Comparison of ENCODE assay signal across 9 mouse cellular contexts in the genomic region with DNA sequence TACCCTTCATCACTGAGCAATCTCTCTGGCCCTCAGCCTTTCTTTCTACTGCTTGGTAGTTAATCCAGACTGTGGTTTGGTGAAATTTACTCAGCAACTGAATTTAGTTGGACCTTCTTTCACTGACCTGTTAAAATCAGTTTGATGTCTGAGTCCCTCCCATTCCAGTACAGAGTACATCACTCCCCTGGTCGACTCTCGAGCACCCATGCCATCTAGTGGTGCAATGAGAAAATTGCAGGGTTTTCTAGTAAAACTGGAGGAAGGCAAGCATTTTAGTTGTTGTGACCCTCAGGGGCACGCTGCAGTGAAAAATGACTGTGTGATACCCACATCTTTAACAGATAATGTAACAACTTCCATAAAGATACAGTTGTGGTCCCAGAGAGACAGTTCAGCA. TPM values are rescaled to one million over a fixed set of nuclear protein-coding genes. Genes with fewer than 3 reads are reported as not detected.
DNase-seq lines count a peak whose midpoint lies in the region; ATAC-seq lines count a peak whose summit lies in the region.
"Had no signal": no experiment of that assay in that cellular context is flagged by ENCODE, and none has a peak within 500 bp of the region (broad histone marks: within the 10 kb centered on the region; RNA-seq: fewer than 3 reads in every experiment).

No protein-coding gene starts in this region.

- H3K4me1 ChIP-seq in embryonic facial prominence, embryonic 15.5 days = peaks cover 21% of the 10 kb centered on the region
- peaks cover 17% of the 10 kb centered on the region for H3K4me1 ChIP-seq in hindbrain, embryonic 14.5 days (replicated peaks; ENCODE audit: control insufficient read depth, insufficient read depth, low read length)
- peaks cover 35% of the 10 kb centered on the region for H3K4me1 ChIP-seq in limb, embryonic 12.5 days (replicated peaks)
- peaks cover 6% of the 10 kb centered on the region for H3K4me1 ChIP-seq in midbrain, embryonic 16.5 days (ENCODE audit: control insufficient read depth, insufficient read depth, low read length)

- no peak overlapping the region for H3K27ac ChIP-seq in embryonic facial prominence, embryonic 15.5 days (replicated peaks)
- no peak overlapping the region for H3K27ac ChIP-seq in hindbrain, embryonic 14.5 days
- H3K27ac ChIP-seq in limb, embryonic 12.5 days = no peak overlapping the region
- H3K27ac ChIP-seq in midbrain, embryonic 16.5 days (ENCODE audit: low read length) = no peak overlapping the region

- ATAC-seq in embryonic facial prominence, embryonic 15.5 days (ENCODE audit: insufficient number of reproducible peaks, low FRiP score, low TSS enrichment, low read depth) = 0 out of 2 replicates have a peak, but pooled peaks have one; percentile 63
- ATAC-seq in hindbrain, embryonic 14.5 days (ENCODE audit: low FRiP score) = peak; percentile 69; the same call in 1 of the 2 replicates
- peak; percentile 77 for ATAC-seq in limb, embryonic 12.5 days (ENCODE audit: insufficient number of reproducible peaks, insufficient read depth, low FRiP score, low TSS enrichment, low read depth)
- peak; percentile 76; the same call in 1 of the 2 replicates for ATAC-seq in midbrain, embryonic 16.5 days

- peak; percentile 15 for DNase-seq in ovary, postnatal 36 days (ENCODE audit: low spot score)
- no peak for DNase-seq in ovary, adult 18-20 months (ENCODE audit: low spot score)
- DNase-seq in adrenal gland, postnatal 25 days = peak; percentile 30
- peak; percentile 78 for DNase-seq in hindbrain, embryonic 14.5 days (ENCODE audit: low spot score)
- peak; percentile 48 for DNase-seq in yolk sac, embryonic 10.5 days (ENCODE audit: low spot score)

- H3K4me2 ChIP-seq in embryonic facial prominence, embryonic 15.5 days (replicated peaks) = no peak overlapping the region
- H3K4me2 ChIP-seq in hindbrain, embryonic 14.5 days (replicated peaks) = no peak overlapping the region
- H3K4me2 ChIP-seq in limb, embryonic 12.5 days = no peak overlapping the region
- H3K4me2 ChIP-seq in midbrain, embryonic 16.5 days (ENCODE audit: low read length) = no peak overlapping the region

- H3K9ac ChIP-seq in embryonic facial prominence, embryonic 15.5 days = no peak overlapping the region
- H3K9ac ChIP-seq in hindbrain, embryonic 14.5 days = no peak overlapping the region
- H3K9ac ChIP-seq in limb, embryonic 12.5 days (replicated peaks) = no peak overlapping the region
- H3K9ac ChIP-seq in midbrain, embryonic 16.5 days (ENCODE audit: low read depth, low read length) = no peak overlapping the region

- no peaks in the 10 kb centered on the region for H3K27me3 ChIP-seq in embryonic facial prominence, embryonic 15.5 days
- H3K27me3 ChIP-seq in hindbrain, embryonic 14.5 days (ENCODE audit: control insufficient read depth, insufficient read depth, low read length) = no peaks in the 10 kb centered on the region
- H3K27me3 ChIP-seq in limb, embryonic 12.5 days = no peaks in the 10 kb centered on the region
- no peaks in the 10 kb centered on the region for H3K27me3 ChIP-seq in midbrain, embryonic 16.5 days (ENCODE audit: control insufficient read depth, insufficient read depth, low read depth, low read length)

- no peaks in the 10 kb centered on the region for H3K9me3 ChIP-seq in embryonic facial prominence, embryonic 15.5 days (replicated peaks)
- no peaks in the 10 kb centered on the region for H3K9me3 ChIP-seq in hindbrain, embryonic 14.5 days (ENCODE audit: control insufficient read depth, low read length)
- no peaks in the 10 kb centered on the region for H3K9me3 ChIP-seq in limb, embryonic 12.5 days
- no peaks in the 10 kb centered on the region for H3K9me3 ChIP-seq in midbrain, embryonic 16.5 days (replicated peaks; ENCODE audit: control insufficient read depth, low read length, poor library complexity, severe bottlenecking)

- H3K36me3 ChIP-seq in embryonic facial prominence, embryonic 15.5 days = no peaks in the 10 kb centered on the region
- no peaks in the 10 kb centered on the region for H3K36me3 ChIP-seq in hindbrain, embryonic 14.5 days (replicated peaks; ENCODE audit: control insufficient read depth, insufficient read depth)
- no peaks in the 10 kb centered on the region for H3K36me3 ChIP-seq in limb, embryonic 12.5 days
- no peaks in the 10 kb centered on the region for H3K36me3 ChIP-seq in midbrain, embryonic 16.5 days (ENCODE audit: control insufficient read depth, insufficient read depth, low read length)

- no peak overlapping the region for H3K4me3 ChIP-seq in embryonic facial prominence, embryonic 15.5 days (replicated peaks)
- no peak overlapping the region for H3K4me3 ChIP-seq in hindbrain, embryonic 14.5 days (replicated peaks; ENCODE audit: low read length)
- no peak overlapping the region for H3K4me3 ChIP-seq in limb, embryonic 12.5 days (replicated peaks)
- no peak overlapping the region for H3K4me3 ChIP-seq in midbrain, embryonic 16.5 days (ENCODE audit: low read depth, low read length)
- H3K4me3 ChIP-seq: erythroblast, embryonic 14.5 days had no signal

- WGBS in embryonic facial prominence, embryonic 15.5 days = 10% methylated on average over 3 of the region's 3 CpGs
- 14% methylated on average over 3 of the region's 3 CpGs for WGBS in hindbrain, embryonic 14.5 days
- WGBS in limb, embryonic 12.5 days = 13% methylated on average over 3 of the region's 3 CpGs
- WGBS in midbrain, embryonic 16.5 days = 17% methylated on average over 3 of the region's 3 CpGs

RNA-seq across cellular contexts. Expression of a gene that starts 41.5 kb away (rescaled TPM):
- 3.4 and 5.1 TPM in 2 replicates for total RNA-seq in adrenal gland, postnatal 25 days (2021)
- polyA plus RNA-seq in embryonic facial prominence, embryonic 15.5 days (2015; fragmentation: Nextera tagmentation; extraction: Ambion mirVana) = 7.5 and 7.6 TPM in 2 replicates
- polyA plus RNA-seq in hindbrain, embryonic 14.5 days (2014; fragmentation: Nextera tagmentation; extraction: Ambion mirVana) = 18.1 and 18.3 TPM in 2 replicates
- 11.4 and 11.5 TPM in 2 replicates for polyA plus RNA-seq in limb, embryonic 12.5 days (2016; fragmentation: Nextera tagmentation; extraction: Ambion mirVana)
- 13.5 and 14.2 TPM in 2 replicates for polyA plus RNA-seq in midbrain, embryonic 16.5 days (2015; fragmentation: Nextera tagmentation; extraction: Ambion mirVana)
- polyA plus RNA-seq: erythroblast, embryonic 14.5 days had no signal
